Mouse (Mus musculus) liver, adult 2 months (tissue): ENCODE data around the gene Atrnl1.

Experiments used
- CTCF ChIP-seq: fragments of 200-500 bp; IDR thresholded peaks from 2 replicates; pipeline ENCODE4 v1.5.1; 2011; ENCODE audit warnings: low read depth, low read length, control low read depth
- POLR2A ChIP-seq: fragments of 200-500 bp; IDR thresholded peaks from 2 replicates; pipeline ENCODE4 v1.6.1; 2011; ENCODE audit warnings: low read length, control low read depth; ENCODE audit not compliant: insufficient read depth; ENCODE audit errors: extremely low read depth

GRCm38 (mm10) chr19:57612179-57612472, 1.3 kb downstream of the Atrnl1 start:
- no peak for TF ChIP-seq CTCF
- no peak for TF ChIP-seq POLR2A
